Mouse (Mus musculus): ENCODE data around the gene Cdipt.

Gene Cdipt

DNA sequence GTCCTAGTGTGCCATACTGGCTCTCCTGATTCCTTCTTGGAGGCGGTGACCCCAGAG lies at the start of gene Cdipt:
Gene Cdipt (plus strand): TSS at position 22 of the 57 bp plus-strand sequence.
- DNase-seq (ENCODE audit: low spot score): no peak

DNA sequence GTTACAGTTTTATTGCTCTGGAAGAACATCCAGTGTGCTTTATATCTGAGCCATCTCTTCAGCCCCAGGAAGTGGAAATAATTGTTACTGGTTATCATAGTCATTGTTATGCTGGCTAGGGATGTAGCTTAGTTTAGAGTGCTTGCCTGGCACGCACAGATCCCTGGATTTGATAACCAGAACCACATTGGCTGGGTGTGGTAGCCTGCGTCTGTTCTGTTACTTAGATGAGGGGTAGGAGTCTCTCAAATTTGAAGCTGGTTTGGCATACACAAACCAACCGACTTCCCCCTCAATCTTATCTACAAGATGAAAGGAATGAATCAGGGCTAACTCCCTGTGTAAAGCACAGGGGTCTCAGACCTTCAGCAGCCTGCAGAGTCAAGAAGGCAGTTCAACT lies 49.4 kb upstream of the Cdipt start:
- no peak for DNase-seq (ENCODE audit: low spot score)

DNA sequence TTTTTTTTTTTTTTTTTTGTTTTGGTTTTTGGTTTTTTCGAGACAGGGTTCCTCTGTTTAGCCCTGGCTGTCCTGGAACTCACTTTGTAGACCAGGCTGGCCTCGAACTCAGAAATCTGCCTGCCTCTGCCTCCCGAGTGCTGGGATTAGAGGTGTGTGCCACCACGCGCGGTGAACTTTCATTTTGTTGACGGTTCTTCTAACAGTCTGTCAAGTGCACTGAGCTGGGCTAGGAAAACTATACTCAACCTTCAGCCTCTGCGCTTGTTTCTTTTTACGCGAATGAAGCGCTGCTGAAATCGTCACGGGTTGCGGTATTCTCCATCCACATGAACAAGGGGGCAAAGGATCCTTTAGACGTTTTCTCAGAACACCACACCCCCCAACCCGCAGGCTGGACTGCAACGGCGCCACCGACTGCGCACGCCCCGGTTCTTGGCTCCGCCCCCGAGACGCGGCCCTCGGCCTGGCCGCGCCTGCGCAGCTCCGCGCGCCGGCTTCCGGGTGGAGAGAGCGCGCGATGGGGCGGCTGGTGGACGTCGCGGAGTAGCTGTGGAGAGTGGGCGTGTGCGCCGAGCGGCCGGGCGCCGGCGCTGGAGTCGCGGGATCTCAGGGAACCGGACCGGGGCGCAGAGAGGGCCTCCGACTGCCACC lies 47.2 kb upstream of the Cdipt start, which contains the start of gene Kctd13:
Gene Kctd13 (plus strand): TSS at position 496 of the 654 bp plus-strand sequence.
- DNase-seq (ENCODE audit: low spot score): peak; percentile 93

DNA sequence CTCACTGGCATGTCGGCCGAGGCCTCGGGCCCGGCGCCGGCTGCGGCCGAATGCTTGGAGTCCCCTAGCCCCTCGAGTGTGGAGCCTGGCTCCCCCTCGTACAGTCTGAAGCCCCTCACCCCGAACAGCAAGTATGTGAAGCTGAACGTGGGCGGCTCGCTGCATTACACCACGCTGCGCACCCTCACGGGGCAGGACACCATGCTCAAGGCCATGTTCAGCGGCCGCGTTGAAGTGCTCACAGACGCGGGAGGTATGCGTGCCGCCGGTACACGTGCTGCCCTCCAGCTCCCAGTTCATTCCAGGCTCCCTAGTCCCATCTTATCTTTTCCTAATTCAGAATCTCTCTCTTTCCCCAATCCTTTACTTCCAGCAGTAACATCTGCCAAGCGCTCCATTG lies 46.7 kb upstream of the Cdipt start:
- no peak for DNase-seq (ENCODE audit: low spot score)

DNA sequence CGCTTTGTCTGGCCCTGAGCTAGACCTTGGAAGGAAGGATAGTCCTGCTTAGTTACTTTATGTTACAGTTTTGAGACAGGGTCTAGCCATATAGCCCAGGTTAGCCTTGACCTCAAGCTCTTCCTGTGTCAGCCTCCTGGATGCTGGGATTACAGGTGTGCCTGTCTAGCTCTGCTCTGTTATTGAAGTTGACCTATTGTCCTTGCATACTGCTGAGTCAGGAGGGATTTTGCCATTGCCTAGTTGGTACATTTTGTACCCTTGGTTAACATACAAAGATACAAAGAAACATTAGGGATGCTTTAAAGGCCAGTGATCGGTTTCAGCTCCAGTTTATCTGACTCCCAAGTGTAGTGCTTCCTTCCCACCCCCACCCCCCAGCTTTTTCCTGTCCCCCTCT lies 43.1 kb upstream of the Cdipt start:
- DNase-seq (ENCODE audit: low spot score): no peak

DNA sequence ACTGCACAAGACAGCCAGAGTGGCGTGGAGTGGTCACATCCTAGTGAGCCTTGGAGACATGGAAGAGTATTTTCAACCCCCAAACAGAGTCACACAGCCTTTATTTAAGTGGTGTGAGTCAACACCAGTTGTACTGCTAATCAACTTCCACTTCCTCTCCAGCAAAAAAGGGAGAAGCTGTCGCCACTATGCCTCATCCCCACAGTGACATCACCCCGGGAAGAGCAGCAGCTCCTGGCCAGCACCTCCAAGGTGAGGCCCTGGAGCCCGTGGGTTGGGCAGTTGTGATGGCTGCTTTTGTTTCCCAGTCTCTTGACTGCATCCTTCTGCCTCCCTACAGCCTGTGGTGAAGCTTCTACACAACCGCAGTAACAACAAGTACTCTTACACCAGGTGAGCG lies 34.5 kb upstream of the Cdipt start:
- DNase-seq (ENCODE audit: low spot score): no peak

DNA sequence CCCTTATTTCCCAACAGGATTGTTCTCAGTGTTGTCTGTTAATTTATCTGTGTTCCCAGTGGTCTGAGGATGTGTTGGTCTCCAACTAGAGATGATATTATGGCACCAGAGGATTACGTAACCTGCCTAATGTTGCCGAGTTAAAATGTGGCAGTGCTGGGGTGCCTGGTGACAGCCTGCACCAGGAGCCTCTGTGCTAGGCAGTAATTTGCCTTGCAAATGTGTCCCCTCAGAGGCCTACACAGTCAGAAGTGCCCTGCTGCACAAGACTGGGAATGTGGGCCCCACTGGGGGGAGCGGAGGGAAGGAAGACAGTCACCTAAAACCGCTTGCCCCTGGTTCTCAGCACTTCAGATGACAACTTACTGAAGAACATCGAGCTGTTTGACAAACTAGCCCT lies 33.9 kb upstream of the Cdipt start:
- peak; percentile 70 for DNase-seq (ENCODE audit: low spot score)

DNA sequence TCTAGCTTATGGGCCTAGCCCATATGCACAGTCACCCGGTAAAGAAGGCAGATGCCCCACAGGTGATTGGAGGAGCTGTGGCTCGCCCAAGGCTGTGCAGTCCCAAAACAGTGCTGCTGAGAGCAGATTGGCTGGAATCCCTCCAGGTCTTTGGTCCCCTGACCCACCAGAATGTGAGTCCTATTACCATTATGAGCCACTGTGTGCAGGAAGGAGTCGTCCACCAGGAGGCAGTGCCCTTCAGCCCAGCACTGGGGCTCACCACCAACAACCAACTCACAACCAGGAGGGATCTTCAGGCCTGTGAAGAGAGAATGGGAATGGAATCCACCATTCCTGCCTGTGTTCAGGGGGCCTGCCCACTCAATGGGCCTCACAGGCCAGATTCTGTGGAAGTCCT lies 29.2 kb upstream of the Cdipt start:
- DNase-seq (ENCODE audit: low spot score): peak; percentile 54

DNA sequence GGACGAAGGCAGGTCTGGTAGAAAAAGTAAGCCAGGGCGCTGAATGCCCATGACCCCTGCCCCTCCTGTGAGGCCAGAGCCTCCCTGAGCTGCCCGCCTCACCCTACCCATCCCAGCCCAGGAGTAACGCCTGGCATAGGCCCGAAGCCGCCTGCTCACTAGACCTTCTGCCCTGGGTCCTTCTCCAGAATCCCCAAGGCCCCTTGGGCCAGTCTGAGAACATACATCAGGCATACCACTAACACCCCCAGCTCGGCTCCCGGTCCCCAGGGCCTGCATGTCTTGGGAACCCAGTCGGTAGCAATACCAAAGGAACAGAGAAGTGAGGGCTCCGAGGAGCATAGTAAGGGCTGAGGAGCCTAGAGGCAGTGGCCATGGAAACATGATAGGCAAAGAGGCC lies 27.1 kb upstream of the Cdipt start:
- DNase-seq (ENCODE audit: low spot score): no peak

DNA sequence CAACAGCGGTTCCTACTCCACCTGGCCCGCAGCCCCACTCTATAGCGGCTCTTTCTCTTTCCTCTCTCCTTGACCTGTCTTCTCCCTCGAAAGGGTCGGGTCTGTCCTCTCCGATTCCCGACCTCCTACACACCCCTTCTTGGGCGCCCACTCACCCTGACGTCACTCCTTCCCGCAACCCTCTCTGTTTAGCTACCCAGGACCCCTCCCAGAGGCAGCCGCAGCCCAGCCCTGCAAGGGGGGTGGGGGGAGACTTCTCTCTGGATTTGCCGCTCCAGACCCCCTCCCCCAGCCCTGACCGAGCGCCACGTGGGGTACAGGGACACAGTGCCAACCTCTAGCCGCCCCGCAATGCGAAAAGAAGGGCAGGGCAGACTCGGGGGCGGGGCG lies 26.3 kb upstream of the Cdipt start, which contains the start of gene Asphd1:
Gene Asphd1 (minus strand): TSS at position 180 of the 390 bp plus-strand sequence.
- peak; percentile 61 for DNase-seq (ENCODE audit: low spot score)

DNA sequence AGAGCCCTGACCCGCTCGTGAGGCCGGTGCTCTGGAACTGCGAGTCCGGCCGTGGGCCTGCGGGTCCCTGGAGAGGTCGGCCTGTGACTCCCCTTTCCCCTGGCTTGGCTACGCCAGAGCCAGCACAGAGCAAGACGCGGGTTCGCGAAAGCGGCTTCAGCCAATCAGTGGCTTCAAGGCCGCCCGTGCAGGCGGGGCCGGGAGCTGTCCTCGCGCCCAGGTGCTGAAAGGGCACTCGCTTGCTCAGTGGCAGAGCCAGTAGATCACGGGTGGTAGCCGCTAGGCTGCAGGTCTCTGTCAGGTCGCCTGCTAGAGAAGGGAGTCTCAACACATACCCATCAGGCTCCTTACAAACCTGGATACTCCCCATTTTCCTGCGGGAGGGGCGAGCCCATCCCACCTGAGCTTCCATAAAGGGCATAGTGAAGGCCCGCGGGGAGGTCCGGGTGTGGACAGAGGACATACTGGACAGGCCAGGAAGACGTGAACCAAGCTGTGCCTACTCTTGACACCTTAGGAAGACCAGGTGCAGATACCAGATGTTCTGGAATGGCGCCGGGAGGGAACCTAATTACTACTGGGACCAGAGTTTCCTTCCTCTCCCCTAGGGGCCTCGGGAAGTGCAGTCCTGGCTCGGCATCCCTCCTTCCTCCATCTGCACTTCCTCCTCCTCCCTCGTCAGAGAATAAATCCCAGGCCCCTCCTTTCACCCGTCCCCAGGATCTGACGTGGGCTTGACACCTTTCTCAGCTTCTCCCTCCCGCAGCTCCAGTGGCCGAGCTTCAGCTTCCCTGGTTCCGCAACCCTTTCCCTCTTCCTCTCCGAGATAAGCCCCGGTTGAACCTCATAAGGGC lies 25.7 kb upstream of the Cdipt start, which contains the start of gene Sez6l2:
Gene Sez6l2 (plus strand): TSS at position 771 of the 854 bp plus-strand sequence.
- DNase-seq (ENCODE audit: low spot score): peak; percentile 76

DNA sequence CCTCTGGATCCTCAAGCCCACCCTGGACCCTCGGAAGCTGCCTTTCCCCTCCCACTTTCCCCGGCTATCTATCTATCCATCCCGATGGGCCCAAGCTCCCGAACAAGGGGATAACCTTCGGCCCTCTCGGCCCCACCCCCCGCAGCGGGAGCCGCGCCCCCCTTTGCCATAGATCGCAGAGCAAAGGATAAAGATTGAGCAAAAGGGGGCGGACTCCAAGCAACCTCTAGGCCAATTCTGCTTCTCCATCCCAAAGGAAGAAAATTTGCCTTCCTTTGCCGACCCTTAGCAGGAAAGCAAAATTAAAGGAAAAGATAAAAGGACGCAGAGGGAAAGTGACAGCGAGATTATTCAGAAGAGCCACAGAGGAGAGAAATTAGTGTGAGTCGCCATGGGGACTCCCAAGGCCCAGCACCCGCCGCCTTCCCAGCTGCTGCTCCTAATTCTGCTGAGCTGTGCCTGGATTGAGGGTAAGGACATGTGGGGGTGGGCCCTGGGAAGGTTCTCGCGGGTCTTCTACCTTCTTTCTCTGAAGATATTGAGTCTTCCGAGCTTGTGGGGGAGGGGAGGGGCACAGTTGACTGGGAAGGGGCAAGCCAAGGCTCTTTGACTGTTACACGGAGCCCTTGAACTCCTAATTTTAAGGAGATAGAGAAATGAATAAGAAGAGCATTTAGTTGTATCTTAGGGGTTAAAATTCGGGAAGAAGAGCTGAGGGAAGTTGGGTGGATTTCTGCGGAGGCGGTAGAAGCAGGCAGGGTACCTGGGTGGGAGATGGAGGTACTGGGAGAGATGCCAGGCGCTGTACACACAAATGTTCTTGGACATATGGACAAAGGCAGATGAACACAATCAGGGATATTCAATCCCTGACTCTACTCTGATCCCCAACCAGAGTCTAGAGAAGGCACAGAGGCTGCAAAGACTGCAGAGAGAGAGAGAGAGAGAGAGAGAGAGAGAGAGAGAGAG lies 24.8 kb upstream of the Cdipt start:
- no peak for DNase-seq (ENCODE audit: low spot score)

DNA sequence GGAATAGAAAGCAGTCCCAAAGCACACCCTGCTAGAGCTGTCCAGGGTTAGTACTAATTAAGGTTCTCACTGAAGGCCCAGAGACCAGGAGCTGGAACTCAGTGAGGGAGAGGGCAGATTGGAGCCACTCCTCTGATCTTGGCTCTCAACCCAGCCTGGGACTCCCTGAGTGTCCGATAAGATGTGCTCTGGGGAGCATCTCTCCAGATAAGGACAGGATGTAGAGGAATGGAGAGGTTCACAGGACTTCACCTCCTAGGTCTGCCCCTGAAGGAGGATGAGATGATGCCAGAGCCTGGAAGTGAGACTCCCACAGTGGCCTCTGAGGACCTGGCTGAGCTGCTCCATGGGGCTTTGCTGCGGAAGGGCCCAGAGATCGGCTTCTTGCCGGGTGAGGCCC lies 24.0 kb upstream of the Cdipt start:
- no peak for DNase-seq (ENCODE audit: low spot score)

DNA sequence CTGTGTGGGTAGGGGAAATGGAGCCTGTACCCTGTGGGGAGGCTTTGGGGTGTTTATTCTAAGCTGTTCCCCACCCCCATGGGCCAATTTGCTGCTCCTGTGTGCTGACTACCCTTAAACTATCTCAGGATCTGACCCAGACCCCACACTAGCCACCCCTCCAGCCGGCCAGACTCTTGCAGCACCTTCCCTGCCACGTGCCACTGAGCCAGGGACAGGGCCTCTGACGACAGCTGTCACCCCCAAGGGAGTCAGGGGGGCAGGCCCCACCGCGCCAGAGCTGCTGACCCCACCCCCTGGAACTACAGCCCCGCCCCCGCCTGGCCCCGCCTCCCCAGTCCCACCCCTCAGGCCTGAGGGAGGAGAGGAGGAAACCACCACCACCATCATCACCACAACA lies 23.1 kb upstream of the Cdipt start:
- DNase-seq (ENCODE audit: low spot score): no peak

DNA sequence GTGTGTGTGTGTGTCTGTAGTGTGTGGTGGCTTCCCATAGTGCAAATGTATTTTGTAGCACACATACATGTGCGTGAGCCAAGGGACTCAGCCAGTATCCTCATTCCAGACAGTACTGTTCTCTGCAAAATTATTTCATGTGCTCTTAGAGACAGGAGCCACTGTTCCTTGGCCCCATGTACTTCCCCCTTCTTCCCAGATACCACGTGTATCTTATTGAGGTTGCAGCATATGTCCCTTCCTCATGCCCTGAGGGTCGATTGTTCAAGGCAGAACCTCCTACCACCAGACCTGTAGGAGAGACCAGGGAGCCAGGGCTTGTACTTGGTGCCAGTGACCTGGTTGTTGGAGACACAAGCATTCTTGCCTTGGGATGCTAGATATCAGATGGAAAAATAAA lies 20.6 kb upstream of the Cdipt start:
- no peak for DNase-seq (ENCODE audit: low spot score)

DNA sequence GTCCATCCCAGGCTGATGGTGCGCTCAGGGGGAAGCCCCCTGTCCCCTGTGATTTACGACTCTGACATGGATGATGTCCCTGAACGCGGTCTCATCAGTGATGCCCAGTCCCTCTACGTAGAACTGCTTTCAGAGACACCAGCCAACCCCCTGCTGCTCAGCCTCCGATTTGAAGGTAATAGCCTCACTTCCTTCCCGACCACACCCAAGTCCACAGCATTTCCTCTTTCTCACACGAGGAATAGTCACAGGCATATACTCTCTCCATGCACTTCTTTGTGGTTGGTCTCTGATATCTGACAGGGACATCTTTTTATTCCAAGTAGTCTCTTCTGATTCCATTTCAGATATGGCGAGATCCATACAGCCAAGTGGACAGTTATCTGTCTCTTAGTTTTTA lies 15.9 kb upstream of the Cdipt start:
- no peak for DNase-seq (ENCODE audit: low spot score)

DNA sequence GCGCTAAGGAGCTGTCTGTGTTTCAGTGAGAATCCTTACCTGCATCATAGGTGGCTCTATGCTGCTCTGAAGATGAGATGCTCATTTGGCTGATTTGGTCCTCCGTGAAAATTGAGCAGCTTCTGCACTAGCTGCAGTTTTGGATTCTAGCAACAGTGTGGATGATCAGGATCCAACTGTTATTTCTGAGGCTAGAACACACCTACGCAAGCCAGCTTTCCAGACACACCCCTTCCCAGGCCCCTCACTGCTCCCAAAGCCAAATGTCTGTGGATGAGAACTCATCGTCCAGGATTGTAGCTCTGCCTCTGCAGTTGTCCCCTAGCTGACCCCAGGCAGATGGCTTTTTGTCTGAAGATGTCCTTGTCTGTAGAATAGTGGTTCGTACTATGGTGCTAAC lies 14.6 kb upstream of the Cdipt start:
- peak; percentile 67 for DNase-seq (ENCODE audit: low spot score)

DNA sequence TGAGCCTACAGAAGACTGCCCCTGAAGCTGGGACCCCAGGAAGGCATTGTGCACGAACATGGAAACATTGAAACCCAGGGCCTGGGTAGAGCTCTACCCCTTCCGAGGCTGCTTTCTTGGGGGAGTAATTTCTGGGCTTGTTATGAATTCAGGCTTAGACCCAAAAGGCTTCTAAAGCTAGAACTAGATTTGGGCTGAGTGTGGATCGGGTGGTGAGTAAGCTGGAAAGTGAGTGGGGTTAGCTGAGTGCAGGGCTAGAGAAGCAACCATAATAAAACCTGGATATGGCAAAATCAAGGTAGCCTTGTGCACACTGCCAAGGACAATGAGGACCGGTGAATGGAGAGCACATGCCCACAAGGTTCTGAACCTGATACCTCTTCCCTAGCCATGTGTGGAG lies 13.7 kb upstream of the Cdipt start:
- DNase-seq (ENCODE audit: low spot score): no peak

DNA sequence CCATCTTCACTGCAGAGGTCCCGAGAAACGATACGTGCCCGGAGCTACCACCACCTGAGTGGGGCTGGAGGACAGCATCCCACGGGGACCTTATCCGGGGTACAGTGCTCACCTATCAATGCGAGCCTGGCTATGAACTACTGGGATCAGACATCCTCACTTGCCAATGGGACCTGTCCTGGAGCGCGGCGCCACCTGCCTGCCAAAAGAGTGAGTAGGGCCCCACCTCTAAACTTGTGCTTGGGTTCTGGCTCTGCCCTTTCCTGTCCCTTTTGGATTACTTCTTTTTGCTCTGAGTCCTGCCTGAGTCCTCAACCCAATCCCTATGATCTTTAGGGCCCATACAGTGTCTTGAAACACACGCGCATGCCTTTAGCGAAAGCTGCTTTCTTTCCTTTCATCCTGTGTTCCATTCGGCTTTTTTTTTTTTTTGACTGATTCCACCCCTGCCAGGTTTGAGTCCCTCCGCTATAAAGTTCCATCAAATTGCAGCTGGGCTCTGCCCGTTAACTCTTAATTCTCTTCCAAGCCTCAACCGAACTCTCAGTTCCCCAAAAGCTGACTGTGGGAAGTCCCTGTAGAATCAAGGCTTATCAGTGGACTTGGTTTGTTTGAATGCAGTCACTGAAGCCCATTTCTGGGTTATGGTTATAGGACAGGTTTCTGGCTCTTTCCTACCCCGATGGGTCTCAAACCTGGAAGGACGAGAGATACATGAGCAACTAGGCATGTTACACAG lies 12.0 kb upstream of the Cdipt start:
- DNase-seq (ENCODE audit: low spot score): no peak

DNA sequence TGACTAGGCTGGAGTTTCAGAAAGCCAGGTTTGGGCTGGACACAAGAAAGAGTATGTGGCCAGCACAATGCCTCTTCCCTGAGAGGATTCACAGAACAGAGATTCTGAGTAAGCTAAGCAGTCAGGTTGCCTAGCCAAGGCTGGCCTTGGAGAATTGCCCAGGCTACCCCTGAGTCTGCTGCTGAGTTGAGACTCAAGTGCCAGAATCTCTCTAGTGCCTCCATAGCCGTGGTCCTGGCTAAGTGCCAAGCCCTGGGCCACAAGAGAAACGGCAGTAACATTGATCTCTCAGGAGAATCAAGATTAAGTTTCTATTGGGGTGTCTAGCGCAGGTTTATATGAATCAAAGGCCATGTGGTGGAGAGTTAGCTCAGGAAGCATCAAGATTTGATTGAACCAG lies 10.1 kb upstream of the Cdipt start:
- DNase-seq (ENCODE audit: low spot score): no peak

DNA sequence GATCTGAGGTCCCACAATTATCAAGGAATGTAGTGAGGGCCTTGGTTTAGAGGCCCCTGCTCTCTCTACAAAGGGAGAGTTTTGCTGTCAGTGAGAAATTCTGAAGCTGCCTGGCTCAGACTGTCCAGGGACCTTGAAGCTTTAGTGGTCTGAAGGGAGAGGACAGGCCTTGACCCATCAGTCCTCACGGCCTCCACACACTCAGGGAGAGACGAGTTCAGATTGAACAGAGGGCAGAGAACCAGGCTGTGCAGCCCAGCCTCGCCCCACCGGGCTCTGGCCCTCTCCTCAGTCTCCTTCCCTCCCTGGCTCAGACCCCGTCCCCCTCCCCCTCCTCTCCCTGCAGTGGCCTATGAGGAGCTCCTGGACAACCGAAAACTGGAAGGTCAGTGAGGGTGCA lies 8.4 kb upstream of the Cdipt start:
- no peak for DNase-seq (ENCODE audit: low spot score)

DNA sequence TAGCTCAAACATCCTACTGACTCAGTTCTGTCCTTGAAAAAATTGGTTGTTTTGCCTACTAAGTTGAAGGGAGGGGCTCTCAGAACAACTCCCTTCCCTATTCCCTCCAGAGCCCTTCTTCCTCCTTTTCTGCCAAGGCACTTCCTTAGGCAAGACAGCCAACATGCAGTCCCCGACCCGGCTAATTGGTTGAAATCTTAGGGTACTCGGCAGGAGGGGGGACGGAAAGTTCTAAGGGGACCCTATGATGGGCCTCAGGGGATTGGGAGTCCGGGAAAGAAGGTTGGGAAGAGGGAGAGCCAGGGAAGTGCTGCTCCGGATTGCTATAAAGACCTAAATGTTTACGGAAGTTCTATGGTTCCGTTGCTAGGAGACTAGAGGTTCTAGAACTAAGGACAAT lies 221 bp upstream of the Cdipt start:
- DNase-seq (ENCODE audit: low spot score): no peak

Measured in layer of hippocampus, adult 11-12 months (tissue).